Mouse (Mus musculus): ENCODE results near the gene Atf6b. TPM values are rescaled to one million over a fixed set of nuclear protein-coding genes. Genes with fewer than 3 reads are reported as not detected.

Atf6b gene
- polyA plus RNA-seq, 1 experiment from 2014 or later = 12.9 TPM

GRCm38 (mm10) chr17:34624981-34625380, 22.0 kb upstream of the Atf6b start:
- Histone ChIP-seq H3K27ac (ENCODE audit: low read depth) (no peak overlapping the region), H3K4me2 (ENCODE audit: low read depth, low read length) (no peak overlapping the region), H3K36me3 (replicated peaks; ENCODE audit: insufficient read depth, low read length) (peaks cover 20% of the 10 kb centered on the region), H3K9ac (replicated peaks) (no peak overlapping the region), H3K9me3 (ENCODE audit: low read length) (no peaks in the 10 kb centered on the region), H3K4me3 (ENCODE audit: low read depth, low read length) (no peak overlapping the region), H3K27me3 (ENCODE audit: insufficient read depth, low read length) (peaks cover 18% of the 10 kb centered on the region), H3K4me1 (ENCODE audit: insufficient read depth) (peaks cover 28% of the 10 kb centered on the region)
- TF ChIP-seq CTCF (IDR thresholded peaks at IDR 0.05; ENCODE audit: low read depth) (no peak), EP300 (IDR thresholded peaks at IDR 0.05; ENCODE audit: low read depth) (no peak)
- WGBS (ENCODE audit: insufficient replicate concordance) = 78% methylated on average over 3 of the region's 3 CpGs
- ATAC-seq (no peak), DNase-seq (no peak)

- Histone ChIP-seq H3K4me3 (ENCODE audit: low read depth, low read length) (peak overlapping the region; percentile 66), H3K4me1 (ENCODE audit: insufficient read depth) (peaks cover 39% of the 10 kb centered on the region), H3K36me3 (replicated peaks; ENCODE audit: insufficient read depth, low read length) (peaks cover 18% of the 10 kb centered on the region), H3K4me2 (ENCODE audit: low read depth, low read length) (peak overlapping the region; percentile 92), H3K27me3 (ENCODE audit: insufficient read depth, low read length) (peaks cover 30% of the 10 kb centered on the region), H3K9me3 (ENCODE audit: low read length) (no peaks in the 10 kb centered on the region), H3K27ac (ENCODE audit: low read depth) (peak overlapping the region; percentile 88), H3K9ac (replicated peaks) (peak overlapping the region; percentile 72)
- ATAC-seq = no peak
- TF ChIP-seq CTCF (IDR thresholded peaks at IDR 0.05; ENCODE audit: low read depth) (no peak), EP300 (IDR thresholded peaks at IDR 0.05; ENCODE audit: low read depth) (no peak)
- WGBS (ENCODE audit: insufficient replicate concordance) = 51% methylated on average over 16 of the region's 16 CpGs
- no peak for DNase-seq
These were observed 20.7 kb upstream of the Atf6b start for GRCm38 (mm10) chr17:34626062-34626772.

- DNase-seq = peak; percentile 52
- WGBS (ENCODE audit: insufficient replicate concordance) = under 1% methylated on average over 18 of the region's 18 CpGs
These were observed 20.2 kb upstream of the Atf6b start for GRCm38 (mm10) chr17:34626773-34627092.

GRCm38 (mm10) chr17:34627093-34627942, 19.6 kb upstream of the Atf6b start:
- DNase-seq = peak; percentile 89
- peak overlapping the region; percentile 72 for H3K9ac ChIP-seq (replicated peaks)
- H3K27me3 ChIP-seq (ENCODE audit: insufficient read depth, low read length) = peaks cover 41% of the 10 kb centered on the region
- no peaks in the 10 kb centered on the region; the same call in 1 of the 2 replicates for H3K9me3 ChIP-seq (ENCODE audit: low read length)
- H3K27ac ChIP-seq (ENCODE audit: low read depth) = peak overlapping the region; percentile 88
- WGBS (ENCODE audit: insufficient replicate concordance) = under 1% methylated on average over 42 of the region's 45 CpGs
- ATAC-seq = peak; percentile 86
- peaks cover 16% of the 10 kb centered on the region for H3K36me3 ChIP-seq (replicated peaks; ENCODE audit: insufficient read depth, low read length)
- no peak for TF ChIP-seq CTCF (IDR thresholded peaks at IDR 0.05; ENCODE audit: low read depth)
- TF ChIP-seq EP300 (IDR thresholded peaks at IDR 0.05; ENCODE audit: low read depth) = no peak
- H3K4me3 ChIP-seq (ENCODE audit: low read depth, low read length) = peak overlapping the region; percentile 66
- peak overlapping the region; percentile 92 for H3K4me2 ChIP-seq (ENCODE audit: low read depth, low read length)
- peaks cover 49% of the 10 kb centered on the region for H3K4me1 ChIP-seq (ENCODE audit: insufficient read depth)

More at GRCm38 (mm10) chr17:34626773-34627092, 20.2 kb upstream of the Atf6b start:
- peak overlapping the region; percentile 88 for H3K27ac ChIP-seq (ENCODE audit: low read depth)
- H3K9me3 ChIP-seq (ENCODE audit: low read length) = no peaks in the 10 kb centered on the region
- H3K36me3 ChIP-seq (replicated peaks; ENCODE audit: insufficient read depth, low read length) = peaks cover 18% of the 10 kb centered on the region
- peak; percentile 30 for ATAC-seq
- H3K27me3 ChIP-seq (ENCODE audit: insufficient read depth, low read length) = peaks cover 35% of the 10 kb centered on the region
- TF ChIP-seq EP300 (IDR thresholded peaks at IDR 0.05; ENCODE audit: low read depth) (no peak), CTCF (IDR thresholded peaks at IDR 0.05; ENCODE audit: low read depth) (peak; percentile 68)
- H3K4me2 ChIP-seq (ENCODE audit: low read depth, low read length) = peak overlapping the region; percentile 92
- peaks cover 43% of the 10 kb centered on the region for H3K4me1 ChIP-seq (ENCODE audit: insufficient read depth)
- peak overlapping the region; percentile 72 for H3K9ac ChIP-seq (replicated peaks)
- H3K4me3 ChIP-seq (ENCODE audit: low read depth, low read length) = peak overlapping the region; percentile 66

GRCm38 (mm10) chr17:34627943-34628643, 18.9 kb upstream of the Atf6b start, which contains the start of gene Ppt2:
TSS of gene Ppt2 (minus strand) at chr17:34628510.
- WGBS (ENCODE audit: insufficient replicate concordance) = 5% methylated on average over 28 of the region's 29 CpGs
- peak within 1 kb of the TSS; percentile 66 for H3K4me3 ChIP-seq (ENCODE audit: low read depth, low read length)
- peak within 1 kb of the TSS; percentile 92 for H3K4me2 ChIP-seq (ENCODE audit: low read depth, low read length)
- no peak for TF ChIP-seq EP300 (IDR thresholded peaks at IDR 0.05; ENCODE audit: low read depth)
- no peak for TF ChIP-seq CTCF (IDR thresholded peaks at IDR 0.05; ENCODE audit: low read depth)
- H3K27ac ChIP-seq (ENCODE audit: low read depth) = peak within 1 kb of the TSS; percentile 88
- ATAC-seq (0 out of 2 replicates have a peak, but pooled peaks have one; percentile 26), DNase-seq (peak; percentile 63)
- H3K36me3 ChIP-seq (replicated peaks; ENCODE audit: insufficient read depth, low read length) = peaks cover 10% of the 10 kb centered on the region; the same call in 1 of the 2 replicates
- peaks cover 43% of the 10 kb centered on the region for H3K27me3 ChIP-seq (ENCODE audit: insufficient read depth, low read length)
- peak within 1 kb of the TSS; percentile 72 for H3K9ac ChIP-seq (replicated peaks)
- peaks cover 49% of the 10 kb centered on the region for H3K4me1 ChIP-seq (ENCODE audit: insufficient read depth)
- H3K9me3 ChIP-seq (ENCODE audit: low read length) = no peaks in the 10 kb centered on the region; the same call in 1 of the 2 replicates

Data from liver, postnatal 0 days (tissue).